Mouse (Mus musculus) G1E-ER4 (cell line): Measurements from ENCODE around the gene Dusp6. TPM values are rescaled to one million over a fixed set of nuclear protein-coding genes. Genes with fewer than 3 reads are reported as not detected.

Source experiments
- GATA1 ChIP-seq: IDR thresholded peaks from one replicate; pipeline ENCODE4 v1.8.0; 2012; ENCODE audit warnings: low read length, inconsistent platforms
- polyA plus RNA-seq: library from polyadenylated mRNA; stranded (reverse); fragments of >175 nt; gene quantifications from 2 replicates; pipeline ENCODE4 v1.2.3, GENCODE M21; 2012

The Dusp6 gene
- polyA plus RNA-seq, 1 experiment = not detected

GRCm38 (mm10) chr10:99241829-99242711, 21.0 kb upstream of the Dusp6 start:
- no peak for TF ChIP-seq GATA1

- TF ChIP-seq GATA1 = no peak
Observed at GRCm38 (mm10) chr10:99242721-99243120, 20.3 kb upstream of the Dusp6 start.

- TF ChIP-seq GATA1 = no peak
Observed at GRCm38 (mm10) chr10:99243907-99244489, 19.0 kb upstream of the Dusp6 start.

GRCm38 (mm10) chr10:99244655-99245260, 18.3 kb upstream of the Dusp6 start:
- no peak for TF ChIP-seq GATA1

GRCm38 (mm10) chr10:99246797-99247508, 16.1 kb upstream of the Dusp6 start:
- TF ChIP-seq GATA1 = no peak

- TF ChIP-seq GATA1 = no peak
Observed at GRCm38 (mm10) chr10:99250874-99251281, 12.2 kb upstream of the Dusp6 start.

GRCm38 (mm10) chr10:99253412-99253811, 9.6 kb upstream of the Dusp6 start:
- TF ChIP-seq GATA1 = no peak

- no peak for TF ChIP-seq GATA1
Observed at GRCm38 (mm10) chr10:99255830-99256570, 7.0 kb upstream of the Dusp6 start.

GRCm38 (mm10) chr10:99257531-99257930, 5.5 kb upstream of the Dusp6 start:
- TF ChIP-seq GATA1 = no peak

GRCm38 (mm10) chr10:99259840-99260239, 3.2 kb upstream of the Dusp6 start:
- no peak for TF ChIP-seq GATA1

GRCm38 (mm10) chr10:99261151-99261635, 1.8 kb upstream of the Dusp6 start:
- no peak for TF ChIP-seq GATA1

- TF ChIP-seq GATA1 = no peak
Observed at GRCm38 (mm10) chr10:99261636-99262318, 1.3 kb upstream of the Dusp6 start.

GRCm38 (mm10) chr10:99262319-99262866, 638 bp upstream of the Dusp6 start:
- TF ChIP-seq GATA1 = no peak
